Mouse (Mus musculus) spleen, adult 2 months (tissue): ENCODE measurements around the gene D10Jhu81e.

ENCODE experiments used
- CTCF ChIP-seq: fragments of 200-500 bp; IDR thresholded peaks from 2 replicates; pipeline ENCODE4 v1.5.1; 2011; ENCODE audit warnings: mild to moderate bottlenecking, inconsistent platforms; ENCODE audit not compliant: insufficient read depth, insufficient read length, insufficient replicate concordance; ENCODE audit errors: extremely low read depth
- POLR2A ChIP-seq: fragments of 200-500 bp; IDR thresholded peaks from 2 replicates; pipeline ENCODE4 v1.6.1; 2011; ENCODE audit warnings: low read depth, low read length, inconsistent platforms

GRCm38 (mm10) chr10:78143727-78144505 lies 25.7 kb downstream of the D10Jhu81e start:
- no peak for TF ChIP-seq CTCF
- TF ChIP-seq POLR2A, result no peak
